Mouse (Mus musculus) embryonic facial prominence, embryonic 15.5 days (tissue): ENCODE measurements around the gene Atp8a2. TPM values are rescaled to one million over a fixed set of nuclear protein-coding genes. Genes with fewer than 3 reads are reported as not detected.

Source experiments
- ATAC-seq: fragments of 200-750 bp; cut with Nextera tagmentation; 2 replicates; pipeline ENCODE4 v1.8.0; 2017; ENCODE audit warnings: low read depth, moderate TSS enrichment; ENCODE audit not compliant: insufficient number of reproducible peaks, low FRiP score, low TSS enrichment
- H3K27ac ChIP-seq: fragments of 300-500 bp; sonication (generic); replicated peaks from 2 replicates; pipeline ENCODE4 v1.5.1; 2015; ENCODE audit warnings: mild to moderate bottlenecking, inconsistent platforms
- H3K27me3 ChIP-seq: fragments of 300-500 bp; sonication (generic); 2 replicates; pipeline ENCODE4 v1.6.1; 2015; ENCODE audit warnings: inconsistent platforms
- H3K36me3 ChIP-seq: fragments of 300-500 bp; sonication (generic); 2 replicates; pipeline ENCODE4 v1.6.1; 2015; ENCODE audit warnings: mild to moderate bottlenecking, inconsistent platforms
- H3K4me1 ChIP-seq: fragments of 300-500 bp; sonication (generic); 2 replicates; pipeline ENCODE4 v1.6.1; 2015; ENCODE audit warnings: inconsistent platforms
- H3K4me2 ChIP-seq: fragments of 300-500 bp; sonication (generic); replicated peaks from 2 replicates; pipeline ENCODE4 v1.6.1; 2015; ENCODE audit warnings: mild to moderate bottlenecking, inconsistent platforms
- H3K4me3 ChIP-seq: fragments of 300-500 bp; sonication (generic); replicated peaks from 2 replicates; pipeline ENCODE4 v1.5.1; 2015; ENCODE audit warnings: mild to moderate bottlenecking, inconsistent platforms
- H3K9ac ChIP-seq: fragments of 300-500 bp; sonication (generic); 2 replicates; pipeline ENCODE4 v1.6.1; 2015; ENCODE audit warnings: inconsistent platforms
- H3K9me3 ChIP-seq: fragments of 300-500 bp; sonication (generic); replicated peaks from 2 replicates; pipeline ENCODE4 v1.6.1; 2016; ENCODE audit warnings: inconsistent platforms
- WGBS: fragments of 180-500 bp; shearing (Covaris S2); methylation state at CpG from one replicate; pipeline ENCODE4 v1.1.7; 2015; 5-methylcytosine and 5-hydroxymethylcytosine counted together
- polyA plus RNA-seq: library from polyadenylated mRNA; unstranded; fragments of >200 nt; fragmentation: Nextera tagmentation; extraction: Ambion mirVana; gene quantifications from 2 replicates; pipeline ENCODE4 v1.2.1, GENCODE M21; 2015

Atp8a2 gene
- polyA plus RNA-seq, 1 experiment from 2014 or later: 3.2 TPM

- no peaks in the 10 kb centered on the region for H3K27me3 ChIP-seq
- H3K9ac ChIP-seq: no peak overlapping the region
- H3K4me1 ChIP-seq: no peaks in the 10 kb centered on the region
- no peaks in the 10 kb centered on the region for H3K36me3 ChIP-seq
- H3K27ac ChIP-seq: no peak overlapping the region
- ATAC-seq: no peak
- no peaks in the 10 kb centered on the region for H3K9me3 ChIP-seq
- no peak overlapping the region for H3K4me3 ChIP-seq
- no peak overlapping the region for H3K4me2 ChIP-seq
- WGBS: 55% methylated on average over 5 of the region's 5 CpGs
Measured at GRCm38 (mm10) chr14:60188201-60188825, 8.7 kb downstream of the Atp8a2 start.

DNA sequence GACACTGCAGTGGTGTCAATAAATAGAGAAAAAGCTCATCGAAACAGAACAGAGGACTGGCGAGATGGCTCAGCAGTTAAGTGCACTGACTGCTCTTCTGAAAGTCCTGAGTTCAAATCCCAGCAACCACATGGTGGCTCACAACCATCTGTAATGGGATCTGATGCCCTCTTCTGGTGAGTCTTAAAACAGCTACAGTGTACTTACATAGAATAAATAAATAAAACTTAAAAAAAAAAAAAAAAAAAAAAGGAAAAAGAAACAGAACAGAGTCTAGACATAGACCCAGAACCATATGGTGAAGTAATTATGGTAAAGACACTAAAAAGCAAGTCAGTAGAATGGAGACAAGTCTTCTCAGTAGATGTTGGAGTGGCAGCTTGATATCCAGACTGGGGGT lies 15.7 kb downstream of the Atp8a2 start:
- Histone ChIP-seq H3K9me3 (no peaks in the 10 kb centered on the region), H3K36me3 (no peaks in the 10 kb centered on the region), H3K27ac (no peak overlapping the region), H3K4me2 (no peak overlapping the region), H3K9ac (no peak overlapping the region), H3K4me1 (peaks cover 4% of the 10 kb centered on the region; the same call in 1 of the 2 replicates), H3K27me3 (peaks cover 31% of the 10 kb centered on the region), H3K4me3 (no peak overlapping the region)
- no peak for ATAC-seq
- 94% methylated on average over 2 of the region's 2 CpGs for WGBS

DNA sequence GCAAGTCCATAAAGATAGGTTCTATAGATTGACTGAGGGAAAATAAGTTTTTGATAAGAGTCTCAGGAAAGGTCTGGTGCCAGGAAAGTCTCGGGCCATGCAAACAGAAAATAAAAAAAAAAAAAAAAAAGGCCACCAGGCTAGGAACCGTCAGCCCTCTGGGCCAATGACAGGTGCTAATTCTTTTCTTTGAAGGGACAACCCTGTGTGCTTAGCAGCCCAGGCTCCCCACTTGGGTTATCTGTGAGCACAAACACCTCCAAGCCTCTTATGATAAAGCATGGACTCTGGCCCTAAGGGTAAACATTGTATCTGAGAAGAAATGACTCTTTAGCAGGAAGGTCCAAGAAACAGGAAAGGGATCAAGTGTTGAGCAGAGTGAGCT lies 18.4 kb downstream of the Atp8a2 start:
- H3K4me3 ChIP-seq: no peak overlapping the region
- H3K9me3 ChIP-seq: no peaks in the 10 kb centered on the region
- 35% methylated on average over 2 of the region's 2 CpGs for WGBS
- H3K9ac ChIP-seq: no peak overlapping the region
- H3K27ac ChIP-seq: no peak overlapping the region
- peaks cover 48% of the 10 kb centered on the region for H3K27me3 ChIP-seq
- H3K4me2 ChIP-seq: no peak overlapping the region
- H3K4me1 ChIP-seq: peaks cover 4% of the 10 kb centered on the region; the same call in 1 of the 2 replicates
- no peaks in the 10 kb centered on the region for H3K36me3 ChIP-seq
- ATAC-seq: no peak

DNA sequence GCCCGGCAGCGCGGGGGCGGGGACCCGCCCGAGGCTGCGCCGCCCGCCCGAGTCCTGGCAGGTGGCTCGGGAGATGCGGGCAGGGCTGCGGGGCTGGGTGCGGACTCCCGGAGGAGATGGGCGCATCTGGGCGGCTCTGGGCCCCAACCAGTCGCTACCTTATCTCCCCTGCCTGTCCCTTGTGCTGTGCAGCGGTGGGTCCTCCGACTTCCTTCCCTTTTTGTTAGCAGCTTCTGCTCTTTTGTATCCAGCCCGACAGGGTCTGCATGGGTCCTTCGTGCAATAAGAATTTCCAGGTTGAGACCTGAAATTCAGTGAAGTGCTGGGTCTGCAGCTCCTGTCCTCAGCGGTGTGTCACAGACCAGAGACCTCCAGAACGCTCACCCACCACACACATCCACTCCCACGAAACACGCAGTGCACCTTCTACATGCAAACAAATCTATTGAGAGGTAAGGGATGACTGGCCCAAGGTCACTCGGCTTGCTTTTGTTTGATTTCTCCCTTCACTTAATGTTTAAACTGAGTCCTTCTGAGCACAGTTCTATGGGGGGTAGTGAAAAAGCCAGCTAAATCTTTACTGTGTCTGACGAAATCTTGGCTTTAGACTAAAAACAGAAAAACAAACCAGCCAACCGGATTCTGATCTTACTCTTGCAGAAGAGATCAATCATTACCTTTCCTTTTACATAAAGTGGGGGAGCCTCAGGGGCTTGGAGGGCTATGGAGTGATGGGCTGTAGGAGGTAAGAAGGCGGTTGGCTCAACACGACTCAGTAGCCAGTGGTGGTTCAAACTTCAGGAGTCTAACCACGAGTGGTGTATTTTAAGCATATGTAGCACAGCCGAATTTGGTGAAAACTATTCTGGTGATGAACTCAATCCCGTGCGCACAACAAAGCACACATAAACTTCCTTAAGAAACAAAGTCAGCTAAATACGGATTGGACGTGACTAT lies 19.1 kb downstream of the Atp8a2 start:
- 18% methylated on average over 37 of the region's 37 CpGs for WGBS
- no peak overlapping the region for H3K27ac ChIP-seq
- peak overlapping the region; percentile 67 for H3K4me3 ChIP-seq
- H3K4me2 ChIP-seq: peak overlapping the region; percentile 98
- no peaks in the 10 kb centered on the region for H3K36me3 ChIP-seq
- H3K9me3 ChIP-seq: no peaks in the 10 kb centered on the region
- ATAC-seq: peak; percentile 49; the same call in 1 of the 2 replicates
- peaks cover 48% of the 10 kb centered on the region for H3K27me3 ChIP-seq
- peaks cover 4% of the 10 kb centered on the region; the same call in 1 of the 2 replicates for H3K4me1 ChIP-seq
- H3K9ac ChIP-seq: peak overlapping the region; percentile 40

GRCm38 (mm10) chr14:60176891-60177613 lies 19.9 kb downstream of the Atp8a2 start:
- peaks cover 48% of the 10 kb centered on the region for H3K27me3 ChIP-seq

DNA sequence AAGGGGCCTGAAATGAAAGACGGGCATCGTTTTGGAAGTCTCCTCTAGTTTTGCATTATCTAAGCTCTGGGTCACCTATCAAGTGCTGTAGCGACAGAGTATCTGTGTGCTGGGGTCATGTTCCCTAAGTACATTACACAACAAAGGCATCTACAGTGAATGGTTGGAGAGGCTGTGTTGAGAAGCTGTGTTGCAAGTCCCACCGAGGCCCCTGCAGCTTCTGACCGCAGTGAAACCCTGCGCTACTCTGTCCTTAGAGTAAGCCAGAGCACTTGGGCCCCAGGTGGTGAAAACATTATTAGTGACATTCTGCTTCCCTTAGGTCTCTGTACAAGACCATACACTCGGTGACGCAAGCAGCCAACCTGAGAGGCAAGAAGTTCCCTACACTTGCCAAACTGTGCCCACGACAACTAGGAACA lies 20.5 kb downstream of the Atp8a2 start:
- 34% methylated on average over 9 of the region's 9 CpGs for WGBS
- H3K36me3 ChIP-seq: no peaks in the 10 kb centered on the region
- H3K27ac ChIP-seq: no peak overlapping the region
- H3K4me3 ChIP-seq: peak overlapping the region; percentile 67
- peak overlapping the region; percentile 98 for H3K4me2 ChIP-seq
- no peak overlapping the region for H3K9ac ChIP-seq
- no peak for ATAC-seq
- H3K9me3 ChIP-seq: no peaks in the 10 kb centered on the region
- H3K27me3 ChIP-seq: peaks cover 48% of the 10 kb centered on the region
- peaks cover 4% of the 10 kb centered on the region; the same call in 1 of the 2 replicates for H3K4me1 ChIP-seq

More at GRCm38 (mm10) chr14:60176891-60177613, 19.9 kb downstream of the Atp8a2 start:
- no peak overlapping the region for H3K27ac ChIP-seq
- under 1% methylated on average over 76 of the region's 84 CpGs for WGBS
- H3K4me2 ChIP-seq: peak overlapping the region; percentile 98
- peak; percentile 73 for ATAC-seq
- H3K9me3 ChIP-seq: no peaks in the 10 kb centered on the region
- peaks cover 4% of the 10 kb centered on the region; the same call in 1 of the 2 replicates for H3K4me1 ChIP-seq
- H3K36me3 ChIP-seq: no peaks in the 10 kb centered on the region
- H3K9ac ChIP-seq: peak overlapping the region; percentile 40
- peak overlapping the region; percentile 67 for H3K4me3 ChIP-seq

DNA sequence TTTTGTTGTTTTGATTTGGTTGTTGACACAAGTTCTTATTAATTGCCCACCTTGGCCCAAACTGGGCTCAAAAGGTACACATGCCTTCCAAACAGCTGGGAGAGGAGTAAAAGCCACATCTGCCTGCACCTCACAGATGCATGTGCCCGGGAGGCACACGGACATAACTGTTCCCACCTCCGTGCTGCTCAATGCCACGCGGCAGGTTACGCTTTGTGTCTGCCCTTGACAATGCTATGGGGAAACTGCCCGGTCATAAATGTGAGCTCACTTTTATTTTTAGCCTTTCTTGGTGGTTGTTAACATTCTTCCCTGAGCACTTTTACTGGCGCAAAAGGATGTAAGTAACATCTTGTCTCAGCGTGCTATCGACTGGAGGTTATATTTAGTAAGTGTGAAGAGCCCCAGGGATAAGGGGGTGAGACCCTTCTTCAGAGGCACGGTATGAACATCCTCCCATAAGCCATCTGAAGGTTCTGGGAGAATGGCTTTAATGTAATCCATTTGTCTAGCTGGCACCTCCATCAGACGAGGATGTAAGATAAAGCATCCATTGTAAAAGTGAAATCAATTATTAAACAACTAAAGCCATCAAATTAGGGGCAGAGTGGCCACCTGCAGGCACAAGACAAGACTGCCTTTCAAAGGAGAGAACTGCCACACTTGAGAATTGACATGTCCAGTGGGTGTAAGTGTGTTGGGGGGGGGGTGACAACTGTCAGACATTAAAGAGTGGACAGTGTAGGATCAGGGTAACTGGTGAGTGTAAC lies 24.5 kb downstream of the Atp8a2 start:
- H3K9ac ChIP-seq: no peak overlapping the region
- peaks cover under 1% of the 10 kb centered on the region; the same call in 1 of the 2 replicates for H3K4me1 ChIP-seq
- no peak for ATAC-seq
- H3K27me3 ChIP-seq: peaks cover 28% of the 10 kb centered on the region
- H3K9me3 ChIP-seq: no peaks in the 10 kb centered on the region
- H3K4me2 ChIP-seq: no peak overlapping the region
- no peaks in the 10 kb centered on the region for H3K36me3 ChIP-seq
- H3K27ac ChIP-seq: no peak overlapping the region
- no peak overlapping the region for H3K4me3 ChIP-seq
- 60% methylated on average over 12 of the region's 12 CpGs for WGBS

DNA sequence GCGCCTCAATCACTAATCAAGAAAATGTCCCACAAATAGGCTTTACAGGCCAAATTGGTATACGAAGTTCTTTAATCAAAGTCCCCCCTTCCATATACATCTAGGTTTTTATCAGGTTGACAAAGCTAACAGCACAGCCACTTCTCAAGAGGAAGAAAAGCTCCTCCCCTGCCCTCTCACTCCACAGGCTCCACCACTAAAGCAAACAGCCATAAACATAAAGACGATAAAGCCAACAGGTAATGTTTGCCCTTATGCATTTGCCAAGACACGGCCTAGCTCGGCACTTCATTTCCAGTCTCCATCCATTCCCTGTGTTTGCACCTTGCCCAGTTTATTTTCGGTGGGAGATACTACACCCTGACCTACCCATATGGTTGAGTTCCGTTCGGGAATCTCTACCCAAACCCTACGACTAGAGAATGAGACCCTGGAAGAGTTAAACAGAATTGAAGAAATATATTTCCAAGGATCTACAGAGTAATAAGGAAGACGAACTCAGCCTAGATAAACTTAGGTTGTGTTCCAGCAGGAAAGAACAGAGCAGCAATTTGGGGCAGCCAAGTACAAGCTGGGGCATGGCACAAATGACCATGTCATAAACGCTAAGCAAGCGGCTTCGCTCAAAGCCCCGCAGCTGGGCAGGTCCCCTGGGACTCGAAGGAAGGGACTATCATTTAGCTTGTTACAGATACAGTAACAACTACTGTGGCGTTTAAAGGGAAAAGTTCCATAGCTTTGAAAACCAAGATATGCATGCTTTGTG lies 26.0 kb downstream of the Atp8a2 start:
- whole genome bisulfite sequencing: 75% methylated on average over 16 of the region's 16 CpGs
- Histone ChIP-seq H3K4me3 (no peak overlapping the region), H3K27me3 (peaks cover 13% of the 10 kb centered on the region), H3K27ac (no peak overlapping the region), H3K4me1 (no peaks in the 10 kb centered on the region), H3K4me2 (no peak overlapping the region), H3K36me3 (no peaks in the 10 kb centered on the region), H3K9me3 (no peaks in the 10 kb centered on the region), H3K9ac (no peak overlapping the region)
- no peak for ATAC-seq

- Histone ChIP-seq H3K9ac (no peak overlapping the region), H3K27ac (no peak overlapping the region), H3K9me3 (no peaks in the 10 kb centered on the region), H3K36me3 (no peaks in the 10 kb centered on the region), H3K4me3 (no peak overlapping the region), H3K27me3 (no peaks in the 10 kb centered on the region), H3K4me2 (no peak overlapping the region), H3K4me1 (no peaks in the 10 kb centered on the region)
- ATAC-seq: no peak
- 85% methylated on average over 3 of the region's 3 CpGs for WGBS
Measured at GRCm38 (mm10) chr14:60163367-60163766, 33.6 kb downstream of the Atp8a2 start.

DNA sequence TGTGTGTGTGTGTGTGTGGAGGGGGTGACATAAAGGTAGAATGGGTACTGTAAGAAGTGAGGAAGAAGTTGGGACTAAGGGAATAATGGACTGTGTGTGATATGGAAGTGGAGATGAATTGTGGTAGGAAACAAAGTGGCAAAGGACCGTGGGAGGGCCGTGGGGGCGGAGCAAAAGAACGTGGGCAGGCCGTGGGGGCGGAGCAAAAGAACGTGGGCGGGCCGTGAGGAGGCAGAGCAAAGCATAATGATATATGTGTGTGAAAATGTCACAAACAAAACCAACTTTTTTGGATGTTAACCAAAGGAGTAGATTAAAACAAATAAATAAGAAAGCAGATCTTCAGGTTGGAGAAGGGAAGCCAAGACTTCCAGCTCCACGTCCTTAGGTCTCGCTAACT lies 44.6 kb downstream of the Atp8a2 start:
- H3K27me3 ChIP-seq: no peaks in the 10 kb centered on the region
- H3K36me3 ChIP-seq: no peaks in the 10 kb centered on the region
- no peaks in the 10 kb centered on the region for H3K9me3 ChIP-seq
- no peak overlapping the region for H3K4me2 ChIP-seq
- 83% methylated on average over 11 of the region's 11 CpGs for WGBS
- H3K4me1 ChIP-seq: no peaks in the 10 kb centered on the region
- no peak overlapping the region for H3K9ac ChIP-seq
- no peak overlapping the region for H3K27ac ChIP-seq
- ATAC-seq: no peak
- no peak overlapping the region for H3K4me3 ChIP-seq
